Mouse (Mus musculus): ENCODE measurements around the gene Hoxa11.

DNA sequence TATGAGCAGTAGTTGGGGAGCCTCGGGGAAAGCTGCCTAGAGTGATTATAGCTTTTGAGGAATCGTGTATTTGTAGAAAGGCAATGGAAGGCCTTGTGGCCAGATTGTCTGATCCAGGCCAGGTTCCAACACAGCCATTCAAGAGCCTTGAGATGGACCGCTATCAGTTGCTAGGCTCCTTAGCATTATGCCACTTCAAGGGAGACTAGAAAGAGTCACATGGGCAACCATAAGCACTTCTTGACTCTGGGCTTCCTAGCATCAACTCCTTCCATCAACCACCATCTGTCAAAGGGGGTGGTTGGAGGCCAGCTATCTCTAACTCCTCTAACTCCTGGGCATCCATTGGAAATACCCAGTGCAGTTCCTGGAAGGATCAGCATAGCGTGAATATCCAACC, 4.2 kb upstream of the Hoxa11 start:
- TF ChIP-seq TCF12 (IDR thresholded peaks at IDR 0.05; ENCODE audit: insufficient read depth, poor library complexity, severe bottlenecking): no peak
- no peak for TF ChIP-seq MAX (IDR thresholded peaks at IDR 0.05; ENCODE audit: low read depth)
- no peak for TF ChIP-seq POLR2A (IDR thresholded peaks at IDR 0.05; ENCODE audit: insufficient read length, low read depth)
- TF ChIP-seq POLR2AphosphoS2 (IDR thresholded peaks at IDR 0.05; ENCODE audit: insufficient read length, low read depth): no peak
- no peak for TF ChIP-seq E2F4 (IDR thresholded peaks at IDR 0.05; ENCODE audit: insufficient read depth)
- TF ChIP-seq SRF (IDR thresholded peaks at IDR 0.05; ENCODE audit: control insufficient read depth, insufficient read length, low read depth): no peak

Data from myocyte (in vitro differentiated cells).